Mouse (Mus musculus): Measurements from ENCODE around the gene Cacng1.

Gene Cacng1

GRCm38 (mm10) chr11:107716332-107716938 lies at the start of gene Cacng1:
TSS of gene Cacng1 (minus strand) at chr11:107716522.
- DNase-seq (ENCODE audit: low spot score in 2 of 2) = no peak

- DNase-seq (ENCODE audit: low spot score in 2 of 2) = no peak
Observed at GRCm38 (mm10) chr11:107762688-107763460, 46.6 kb upstream of the Cacng1 start.

- DNase-seq (ENCODE audit: low spot score in 2 of 2) = no peak
Observed at GRCm38 (mm10) chr11:107761790-107762500, 45.6 kb upstream of the Cacng1 start.

- no peak for DNase-seq (ENCODE audit: low spot score in 2 of 2)
Observed at GRCm38 (mm10) chr11:107760001-107760400, 43.7 kb upstream of the Cacng1 start.

- DNase-seq (ENCODE audit: low spot score in 2 of 2) = peak in 1 of 2 experiments; percentile 46
Observed at GRCm38 (mm10) chr11:107759516-107759915, 43.2 kb upstream of the Cacng1 start.

- DNase-seq (ENCODE audit: low spot score in 2 of 2) = no peak
Observed at GRCm38 (mm10) chr11:107749114-107749513, 32.8 kb upstream of the Cacng1 start.

DNA sequence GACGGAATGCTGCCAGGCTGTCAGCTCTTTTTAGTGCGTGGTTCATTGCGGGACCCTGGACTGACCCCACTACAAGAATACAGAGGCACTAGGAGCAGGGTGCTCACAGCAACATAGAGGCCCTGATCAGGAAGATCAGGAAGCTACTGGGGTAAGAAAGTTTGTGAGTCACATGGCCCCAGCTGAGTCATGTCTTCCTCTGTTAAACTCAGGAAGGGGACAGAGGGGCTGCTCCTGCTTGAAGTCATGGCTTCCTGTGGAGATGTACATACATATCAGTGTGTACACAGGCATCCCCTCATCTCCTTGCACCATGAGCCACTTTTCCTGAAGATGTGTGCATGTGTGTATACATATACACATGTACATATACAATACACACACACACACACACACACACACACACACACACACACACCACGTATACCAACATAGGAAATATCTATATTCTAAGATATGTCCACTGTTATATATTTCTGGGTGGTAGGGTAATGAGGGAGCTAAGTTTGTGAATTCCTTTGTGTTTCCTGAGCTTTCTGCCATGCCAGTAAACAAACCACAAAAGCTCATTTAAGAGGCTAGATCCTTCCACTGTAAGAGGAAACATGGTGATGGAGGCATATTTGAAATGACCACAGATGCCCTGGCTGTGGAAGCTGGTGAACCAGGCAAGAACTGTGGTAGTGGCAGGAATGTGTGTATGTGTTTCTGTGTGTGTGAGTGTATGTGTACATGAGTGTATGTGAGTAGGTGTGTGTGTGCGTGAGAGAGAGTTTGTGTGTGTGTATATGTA lies 32.1 kb upstream of the Cacng1 start:
- no peak for DNase-seq (ENCODE audit: low spot score in 2 of 2)

GRCm38 (mm10) chr11:107743100-107743499 lies 26.8 kb upstream of the Cacng1 start:
- DNase-seq (ENCODE audit: low spot score in 2 of 2) = no peak

DNA sequence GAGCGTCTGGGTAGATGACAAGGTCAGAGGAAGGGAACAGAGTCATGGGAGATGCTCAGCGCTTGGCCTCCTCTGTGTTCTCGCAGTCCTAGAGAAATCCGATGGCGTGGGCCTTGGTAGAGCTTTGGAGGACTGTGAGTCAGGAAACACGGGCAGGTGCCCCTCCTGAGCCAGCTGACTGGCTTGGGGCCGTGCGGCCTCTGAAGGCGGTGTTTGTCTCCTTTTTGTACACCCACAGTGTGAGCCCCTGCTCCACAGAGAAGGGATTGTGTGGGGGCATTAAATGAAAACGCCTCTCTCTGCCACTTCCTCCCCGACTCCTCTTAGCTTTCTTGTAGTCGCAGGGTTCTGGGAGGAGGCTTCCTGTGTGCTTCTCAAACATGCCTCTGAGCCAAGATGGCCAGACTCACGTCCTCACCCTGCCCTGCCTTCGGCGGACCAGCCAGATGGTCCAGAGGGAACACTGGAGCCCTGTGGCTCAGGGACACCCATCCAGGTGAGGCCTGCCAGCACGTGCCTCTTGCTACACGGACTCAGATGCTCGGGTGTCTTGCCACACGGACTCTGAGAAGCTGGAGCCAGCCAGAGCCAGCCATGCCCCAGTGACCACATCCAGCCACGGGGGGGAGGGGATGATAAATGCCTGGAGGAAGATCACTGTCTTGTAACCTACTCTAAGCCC lies 22.2 kb upstream of the Cacng1 start:
- no peak for DNase-seq (ENCODE audit: low spot score in 2 of 2)

GRCm38 (mm10) chr11:107737886-107738285 lies 21.6 kb upstream of the Cacng1 start:
- DNase-seq (ENCODE audit: low spot score in 2 of 2) = no peak

DNA sequence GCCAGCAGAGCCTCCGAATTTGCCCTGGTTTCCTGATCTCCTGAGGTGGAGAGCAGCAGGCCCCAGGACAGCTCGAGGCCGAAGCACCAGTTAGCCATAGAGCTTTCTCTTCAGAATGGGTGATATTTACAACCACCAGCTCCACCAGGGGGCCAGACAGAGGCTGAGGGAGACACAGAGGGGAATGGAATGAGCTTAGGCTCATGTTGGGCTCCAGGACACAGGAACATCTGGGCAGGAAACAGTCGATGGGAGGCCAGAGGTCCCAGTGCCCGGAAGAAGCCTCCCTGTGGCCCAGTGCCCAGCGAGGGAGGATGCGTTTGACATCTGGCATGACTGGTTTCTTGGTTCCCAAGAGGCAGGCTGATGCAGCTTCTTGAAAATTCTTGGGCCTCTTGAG lies 17.8 kb upstream of the Cacng1 start:
- no peak for DNase-seq (ENCODE audit: low spot score in 2 of 2)

DNA sequence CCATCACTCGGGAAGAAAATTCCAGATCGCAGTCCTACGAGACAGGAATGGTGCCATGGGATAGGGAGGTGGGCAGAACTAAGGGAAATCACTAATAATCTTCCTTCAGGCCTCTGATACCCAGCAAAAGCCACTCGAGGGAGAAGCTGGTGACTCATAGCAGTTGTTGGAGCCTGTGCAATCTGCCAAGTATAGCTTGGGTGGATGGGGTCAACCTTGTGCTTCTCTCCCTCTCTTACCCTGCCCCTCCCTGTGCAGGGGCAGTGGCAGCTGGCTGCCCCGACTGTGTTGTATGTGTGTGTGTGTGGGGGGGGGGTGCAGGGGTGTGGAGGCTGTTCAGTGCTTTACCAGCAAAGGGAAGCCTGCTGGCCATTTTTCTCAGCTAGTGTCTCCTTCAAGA lies 15.2 kb upstream of the Cacng1 start:
- DNase-seq (ENCODE audit: low spot score in 2 of 2) = no peak

DNA sequence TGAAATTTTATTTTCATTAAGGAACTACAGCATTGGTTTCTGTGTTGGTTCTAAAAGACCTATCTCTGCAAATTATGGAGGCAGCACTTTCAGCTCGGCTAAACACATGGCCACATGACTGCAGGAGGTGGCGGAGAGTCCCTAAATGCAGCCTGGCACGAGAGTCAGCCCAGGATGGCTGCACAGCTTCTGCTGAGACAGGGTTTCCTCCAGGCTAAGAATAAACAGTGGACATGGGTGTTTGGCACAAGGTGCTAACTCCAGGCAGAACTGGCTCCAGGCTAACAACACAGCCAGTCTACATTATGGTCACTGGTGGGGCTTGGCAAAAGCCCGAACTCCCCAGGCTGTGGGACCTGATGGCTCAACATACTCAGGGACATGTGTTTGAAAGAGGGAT lies 14.6 kb upstream of the Cacng1 start:
- peak in 1 of 2 experiments; percentile 48 for DNase-seq (ENCODE audit: low spot score in 2 of 2)

GRCm38 (mm10) chr11:107729141-107729540 lies 12.8 kb upstream of the Cacng1 start:
- no peak for DNase-seq (ENCODE audit: low spot score in 2 of 2)

- no peak for DNase-seq (ENCODE audit: low spot score in 2 of 2)
Observed at GRCm38 (mm10) chr11:107728073-107728863, 11.9 kb upstream of the Cacng1 start.

- no peak for DNase-seq (ENCODE audit: low spot score in 2 of 2)
Observed at GRCm38 (mm10) chr11:107724603-107725002, 8.3 kb upstream of the Cacng1 start.

GRCm38 (mm10) chr11:107721057-107721456 lies 4.7 kb upstream of the Cacng1 start:
- no peak for DNase-seq (ENCODE audit: low spot score in 2 of 2)

DNA sequence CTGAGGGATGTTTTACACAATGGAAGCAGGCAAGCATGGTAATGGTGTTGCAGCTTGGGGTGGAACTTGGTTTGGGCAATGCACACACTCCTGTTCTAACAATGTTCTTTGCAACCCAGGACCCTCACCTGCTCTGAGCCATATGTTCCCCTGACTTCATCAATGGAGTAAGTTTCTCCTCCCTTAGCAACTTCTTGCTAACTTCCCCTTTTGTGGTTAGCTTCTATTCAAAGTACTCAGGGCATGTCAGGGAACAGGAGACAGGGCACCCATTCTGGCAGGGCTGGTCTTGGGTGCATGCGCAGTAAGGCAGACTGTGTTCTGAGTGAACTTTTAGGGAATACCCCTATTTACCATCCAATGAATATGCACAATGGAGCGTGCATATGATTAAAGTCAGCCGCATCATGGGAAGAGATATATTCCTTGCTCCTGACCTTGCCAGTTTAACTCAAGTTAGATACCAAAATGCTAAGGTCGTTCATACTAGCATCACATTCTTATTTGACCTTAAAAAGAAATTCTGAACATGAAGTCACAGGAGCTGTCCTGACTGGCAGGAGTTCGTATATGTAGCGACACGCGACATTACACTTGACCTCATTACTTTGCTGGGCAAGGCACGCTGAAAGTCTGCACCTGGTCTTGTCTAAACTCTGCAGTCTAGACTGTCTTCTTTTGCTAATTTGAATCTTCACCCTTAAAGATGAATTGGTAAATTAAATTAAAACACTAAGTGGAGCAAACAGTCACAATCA lies 4.1 kb upstream of the Cacng1 start:
- DNase-seq (ENCODE audit: low spot score in 2 of 2) = no peak

DNA sequence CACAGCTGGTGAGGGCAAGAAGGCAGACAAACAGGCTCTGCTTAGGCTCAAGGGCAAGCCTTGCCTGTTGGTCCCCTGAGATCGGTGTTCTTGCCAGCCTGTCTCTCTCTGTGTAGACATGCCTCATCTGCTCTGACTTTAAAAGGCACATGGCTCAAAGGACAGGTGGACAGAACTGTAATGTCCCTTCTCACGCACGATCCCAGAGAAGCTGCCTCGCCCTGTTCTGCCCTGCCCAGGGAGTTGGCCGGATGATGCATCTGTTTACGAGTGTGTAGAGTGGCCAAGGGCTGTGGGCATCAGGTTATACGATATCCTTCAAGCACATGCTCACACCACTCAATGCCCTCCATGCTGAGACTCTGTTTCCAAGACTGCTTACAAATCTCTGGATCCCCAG lies 2.0 kb downstream of the Cacng1 start:
- no peak for DNase-seq (ENCODE audit: low spot score in 2 of 2)

DNA sequence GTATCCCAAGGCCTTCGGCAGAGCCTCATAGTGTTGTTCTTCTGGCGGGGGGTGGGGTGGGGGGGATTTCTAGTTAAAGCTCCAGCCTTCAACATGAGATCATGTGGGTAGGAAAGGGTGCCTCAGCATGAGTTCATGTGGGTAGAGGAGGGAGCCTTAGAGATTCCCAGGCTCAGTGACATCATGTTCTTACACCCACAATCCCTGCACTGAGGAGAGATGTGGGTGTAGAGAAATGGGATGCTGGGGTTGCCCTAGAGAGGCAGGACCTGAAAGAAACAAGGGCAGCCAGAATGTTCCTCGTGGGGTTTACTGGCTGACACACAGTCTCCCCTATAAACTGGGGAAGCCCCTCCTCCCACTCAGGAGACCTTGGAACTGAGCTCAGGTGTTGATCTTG lies 5.9 kb downstream of the Cacng1 start:
- no peak for DNase-seq (ENCODE audit: low spot score in 2 of 2)

All from frontal cortex, postnatal 36 days (tissue).